Mouse (Mus musculus) bone marrow, adult 2 months (tissue): ENCODE data around the gene Decr2.

Experiments
- CTCF ChIP-seq: fragments of 200-500 bp; IDR thresholded peaks from 2 replicates; pipeline ENCODE4 v1.5.1; 2011; ENCODE audit warnings: low read length, control low read depth; ENCODE audit not compliant: control insufficient read depth, insufficient read depth
- POLR2A ChIP-seq: fragments of 200-500 bp; IDR thresholded peaks from 2 replicates; pipeline ENCODE4 v1.6.1; 2011; ENCODE audit warnings: low read depth, mild to moderate bottlenecking, control low read depth, low read length, borderline replicate concordance; ENCODE audit not compliant: control insufficient read depth

DNA sequence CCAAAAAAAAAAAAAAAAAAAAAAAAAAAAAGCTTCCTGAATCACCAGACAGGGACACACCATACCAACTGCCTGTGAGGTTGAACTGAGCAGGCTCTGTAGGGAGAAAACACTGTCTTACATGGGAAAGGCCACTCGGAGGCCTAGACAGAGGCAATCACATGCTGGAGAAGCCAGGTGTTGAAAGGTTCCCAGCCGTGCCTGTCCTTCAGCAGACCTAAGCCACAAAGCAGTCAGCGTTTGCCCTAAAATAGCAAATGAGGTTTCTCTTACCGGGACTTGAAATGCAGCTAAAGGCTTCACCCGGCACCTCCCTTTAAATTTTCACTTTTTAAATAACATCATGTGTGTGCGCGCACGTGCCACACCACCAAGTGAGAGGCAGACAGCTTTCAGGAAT is 42.0 kb downstream of the Decr2 start:
- TF ChIP-seq CTCF = no peak
- no peak for TF ChIP-seq POLR2A
